Mouse (Mus musculus) forebrain, embryonic 16.5 days (tissue): ENCODE results near the gene Rnf123. TPM values are rescaled to one million over a fixed set of nuclear protein-coding genes. Genes with fewer than 3 reads are reported as not detected.

Experiments
- ATAC-seq: fragments of 200-750 bp; cut with Nextera tagmentation; 2 replicates; pipeline ENCODE4 v1.8.0; 2017; ENCODE audit warnings: mild to moderate bottlenecking, moderate library complexity
- H3K27ac ChIP-seq: fragments of 300-500 bp; sonication (generic); 2 replicates; pipeline ENCODE4 v1.5.1; 2014; ENCODE audit warnings: low read length, control low read depth
- H3K27me3 ChIP-seq: fragments of 300-500 bp; sonication (generic); replicated peaks from 2 replicates; pipeline ENCODE4 v1.6.1; 2014; ENCODE audit warnings: low read length; ENCODE audit not compliant: control insufficient read depth, insufficient read depth
- H3K36me3 ChIP-seq: fragments of 300-500 bp; sonication (generic); 2 replicates; pipeline ENCODE4 v1.6.1; 2014; ENCODE audit not compliant: control insufficient read depth, insufficient read depth
- H3K4me1 ChIP-seq: fragments of 300-500 bp; sonication (generic); replicated peaks from 2 replicates; pipeline ENCODE4 v1.6.1; 2014; ENCODE audit warnings: low read length; ENCODE audit not compliant: control insufficient read depth, insufficient read depth
- H3K4me2 ChIP-seq: fragments of 300-500 bp; sonication (generic); 2 replicates; pipeline ENCODE4 v1.6.1; 2014; ENCODE audit warnings: mild to moderate bottlenecking, low read length, control low read depth
- H3K4me3 ChIP-seq: fragments of 300-500 bp; sonication (generic); replicated peaks from 2 replicates; pipeline ENCODE4 v1.5.1; 2014; ENCODE audit warnings: mild to moderate bottlenecking, low read length, control low read depth
- H3K9ac ChIP-seq: fragments of 300-500 bp; sonication (generic); replicated peaks from 2 replicates; pipeline ENCODE4 v1.6.1; 2014; ENCODE audit warnings: low read depth, low read length, control low read depth
- H3K9me3 ChIP-seq: fragments of 300-500 bp; sonication (generic); 2 replicates; pipeline ENCODE4 v1.6.1; 2016; ENCODE audit warnings: low read length; ENCODE audit not compliant: control insufficient read depth
- WGBS: fragments of 180-500 bp; shearing (Covaris S2); extraction: QIAGEN DNeasy Blood & Tissue Kit; methylation state at CpG from one replicate; pipeline ENCODE4 v1.1.7; 2014; 5-methylcytosine and 5-hydroxymethylcytosine counted together
- polyA plus RNA-seq: library from polyadenylated mRNA; unstranded; fragments of >200 nt; fragmentation: Nextera tagmentation; extraction: Ambion mirVana; gene quantifications from 2 replicates; pipeline ENCODE4 v1.2.1, GENCODE M21; 2015

Rnf123 gene
- polyA plus RNA-seq, 1 experiment from 2014 or later: 53.1 TPM

DNA sequence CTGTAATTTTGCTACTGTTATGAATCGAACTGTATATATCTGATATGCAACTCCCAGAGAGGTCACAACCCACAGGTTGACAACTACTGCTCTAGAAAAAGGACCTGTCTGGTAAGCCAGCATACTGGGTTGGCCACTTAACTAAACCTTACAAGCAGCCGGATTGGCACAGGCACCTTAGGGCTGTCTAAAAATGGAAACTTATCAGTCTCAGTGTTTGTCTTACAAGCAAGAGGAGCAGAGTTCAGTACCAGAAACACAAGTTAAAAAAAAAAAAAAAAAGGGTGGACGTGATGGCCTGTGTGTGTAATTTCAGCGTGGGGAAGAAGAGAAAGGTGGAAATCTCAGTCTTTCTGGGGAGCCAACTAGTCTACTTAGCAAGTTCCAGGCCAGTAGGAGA is 11.3 kb downstream of the Rnf123 start:
- H3K9me3 ChIP-seq: no peaks in the 10 kb centered on the region

GRCm38 (mm10) chr9:108069529-108069928 is 13.6 kb downstream of the Rnf123 start:
- H3K4me2 ChIP-seq: no peak overlapping the region
- 93% methylated on average over 7 of the region's 7 CpGs for WGBS
- H3K4me1 ChIP-seq: no peaks in the 10 kb centered on the region
- H3K36me3 ChIP-seq: no peaks in the 10 kb centered on the region
- no peak overlapping the region for H3K9ac ChIP-seq
- H3K4me3 ChIP-seq: no peak overlapping the region
- H3K27ac ChIP-seq: no peak overlapping the region
- H3K27me3 ChIP-seq: no peaks in the 10 kb centered on the region
- ATAC-seq: no peak
- no peaks in the 10 kb centered on the region for H3K9me3 ChIP-seq

More for the DNA sequence above, 11.3 kb downstream of the Rnf123 start:
- Histone ChIP-seq H3K4me2 (no peak overlapping the region), H3K36me3 (no peaks in the 10 kb centered on the region), H3K9ac (no peak overlapping the region), H3K4me1 (no peaks in the 10 kb centered on the region), H3K4me3 (no peak overlapping the region), H3K27ac (no peak overlapping the region), H3K27me3 (no peaks in the 10 kb centered on the region)
- 90% methylated on average over 4 of the region's 4 CpGs for WGBS
- ATAC-seq: no peak

DNA sequence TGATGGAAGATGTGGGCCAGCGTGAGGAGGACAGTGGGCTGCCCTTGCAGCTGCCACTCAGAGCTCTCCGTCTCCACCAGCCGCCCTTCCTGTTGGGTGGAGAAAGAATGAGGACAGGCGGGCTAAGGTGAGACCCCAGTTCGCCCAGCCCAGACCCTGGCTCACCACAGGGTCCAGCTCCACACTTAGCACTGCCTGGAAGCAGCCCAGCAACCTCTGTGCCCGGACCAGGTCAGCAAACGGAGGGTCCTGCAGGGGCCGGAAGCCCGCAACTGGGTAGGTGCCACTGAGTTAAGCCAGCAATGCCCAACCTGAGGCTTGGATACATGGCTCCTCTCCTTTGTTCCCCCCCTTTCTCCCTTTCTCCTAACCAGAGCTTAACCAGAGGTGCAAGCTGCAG is 14.1 kb downstream of the Rnf123 start:
- no peak overlapping the region for H3K4me3 ChIP-seq
- WGBS: 95% methylated on average over 9 of the region's 9 CpGs
- no peak overlapping the region for H3K27ac ChIP-seq
- no peak overlapping the region for H3K4me2 ChIP-seq
- no peak for ATAC-seq
- no peak overlapping the region for H3K9ac ChIP-seq
- H3K9me3 ChIP-seq: no peaks in the 10 kb centered on the region
- H3K36me3 ChIP-seq: no peaks in the 10 kb centered on the region
- H3K27me3 ChIP-seq: no peaks in the 10 kb centered on the region
- no peaks in the 10 kb centered on the region for H3K4me1 ChIP-seq

GRCm38 (mm10) chr9:108067900-108068299 is 15.2 kb downstream of the Rnf123 start:
- no peaks in the 10 kb centered on the region for H3K9me3 ChIP-seq
- H3K4me1 ChIP-seq: no peaks in the 10 kb centered on the region
- H3K4me3 ChIP-seq: no peak overlapping the region
- 17% methylated on average over 8 of the region's 8 CpGs for whole genome bisulfite sequencing
- H3K9ac ChIP-seq: no peak overlapping the region
- peak; percentile 44; the same call in 1 of the 2 replicates for ATAC-seq
- no peak overlapping the region for H3K4me2 ChIP-seq
- no peaks in the 10 kb centered on the region for H3K36me3 ChIP-seq
- H3K27me3 ChIP-seq: no peaks in the 10 kb centered on the region
- no peak overlapping the region for H3K27ac ChIP-seq

DNA sequence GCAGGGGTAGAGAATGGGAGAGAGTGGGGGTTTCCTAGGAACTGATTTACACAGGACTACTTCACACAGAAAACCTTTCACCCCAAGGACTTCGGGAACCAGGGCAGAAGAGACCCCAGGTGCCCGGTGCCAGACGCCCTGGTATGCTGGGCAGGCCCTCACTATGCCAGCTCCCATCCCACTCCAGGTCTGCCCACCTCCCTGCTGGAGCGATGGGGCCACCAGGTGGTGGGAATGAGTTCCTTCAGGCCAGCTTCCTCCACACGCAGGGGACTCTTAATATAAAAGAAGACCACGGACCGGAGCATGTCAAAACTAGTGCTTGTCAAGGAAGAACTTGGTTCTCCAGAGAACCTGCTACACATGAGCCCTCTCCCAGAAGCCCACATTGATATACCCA is 15.9 kb downstream of the Rnf123 start:
- Histone ChIP-seq H3K9me3 (no peaks in the 10 kb centered on the region), H3K4me3 (no peak overlapping the region), H3K27ac (no peak overlapping the region), H3K4me1 (no peaks in the 10 kb centered on the region), H3K9ac (no peak overlapping the region), H3K36me3 (no peaks in the 10 kb centered on the region), H3K4me2 (no peak overlapping the region), H3K27me3 (no peaks in the 10 kb centered on the region)
- ATAC-seq: no peak
- 77% methylated on average over 7 of the region's 7 CpGs for WGBS

- Histone ChIP-seq H3K4me3 (no peak overlapping the region), H3K9ac (no peak overlapping the region), H3K27ac (no peak overlapping the region), H3K4me1 (no peaks in the 10 kb centered on the region), H3K36me3 (no peaks in the 10 kb centered on the region), H3K9me3 (no peaks in the 10 kb centered on the region), H3K4me2 (no peak overlapping the region), H3K27me3 (no peaks in the 10 kb centered on the region)
- peak; percentile 50; the same call in 1 of the 2 replicates for ATAC-seq
- 50% methylated on average over 5 of the region's 5 CpGs for WGBS
Measured at GRCm38 (mm10) chr9:108065491-108066011, 17.6 kb downstream of the Rnf123 start.

DNA sequence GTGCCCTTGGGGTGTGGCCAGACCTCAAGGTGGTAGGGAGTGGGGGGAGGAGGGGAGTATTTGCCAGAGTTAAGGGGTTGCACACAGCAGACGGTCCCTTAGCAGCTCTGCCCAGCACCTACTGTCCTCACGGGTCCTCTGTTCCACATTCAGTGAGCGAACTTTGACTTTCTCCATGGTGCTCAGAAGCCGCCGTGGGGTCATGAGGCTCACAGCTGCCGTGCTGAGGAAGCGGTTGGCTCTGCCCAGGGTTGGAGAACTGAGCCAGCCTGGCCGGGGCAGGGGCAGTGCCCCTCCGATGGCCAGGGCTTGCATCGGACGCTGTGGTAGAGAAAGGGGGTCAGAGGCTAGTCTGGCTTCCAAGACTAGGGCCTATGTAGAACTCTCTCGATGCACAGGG is 19.8 kb downstream of the Rnf123 start:
- no peak for ATAC-seq
- Histone ChIP-seq H3K36me3 (peaks cover 5% of the 10 kb centered on the region; the same call in 1 of the 2 replicates), H3K9me3 (no peaks in the 10 kb centered on the region), H3K4me3 (no peak overlapping the region), H3K4me2 (no peak overlapping the region), H3K27me3 (no peaks in the 10 kb centered on the region), H3K9ac (no peak overlapping the region), H3K27ac (no peak overlapping the region), H3K4me1 (no peaks in the 10 kb centered on the region)
- WGBS: 90% methylated on average over 12 of the region's 12 CpGs

DNA sequence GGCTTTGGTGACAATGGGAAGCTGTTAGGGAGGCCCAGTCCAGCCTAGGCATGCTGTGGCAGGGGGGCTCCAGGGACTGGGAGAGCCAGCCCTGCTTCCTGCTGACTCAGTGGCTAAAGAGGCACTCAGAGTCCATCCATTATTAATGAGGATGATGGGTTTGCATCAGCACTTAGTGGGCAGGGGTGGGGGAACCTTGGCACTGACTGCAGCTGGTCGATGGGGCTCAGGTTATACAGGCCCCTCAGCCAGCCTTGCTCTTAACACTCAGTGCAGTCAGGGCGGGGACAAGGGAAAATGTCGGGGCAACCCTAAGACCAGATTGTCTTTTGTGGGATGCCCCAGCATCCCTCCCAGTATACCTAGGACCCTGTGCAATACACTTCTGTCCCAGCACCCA is 21.0 kb downstream of the Rnf123 start:
- peaks cover 7% of the 10 kb centered on the region for H3K36me3 ChIP-seq
- 91% methylated on average over 3 of the region's 3 CpGs for WGBS

GRCm38 (mm10) chr9:108058291-108058690 is 24.9 kb downstream of the Rnf123 start:
- ATAC-seq: no peak
- H3K4me1 ChIP-seq: no peaks in the 10 kb centered on the region
- 93% methylated on average over 9 of the region's 9 CpGs for WGBS
- no peak overlapping the region for H3K27ac ChIP-seq
- H3K4me2 ChIP-seq: no peak overlapping the region
- H3K4me3 ChIP-seq: no peak overlapping the region
- H3K27me3 ChIP-seq: no peaks in the 10 kb centered on the region
- H3K36me3 ChIP-seq: peaks cover 14% of the 10 kb centered on the region
- no peak overlapping the region for H3K9ac ChIP-seq
- H3K9me3 ChIP-seq: no peaks in the 10 kb centered on the region

More for the DNA sequence above, 21.0 kb downstream of the Rnf123 start:
- Histone ChIP-seq H3K27ac (no peak overlapping the region), H3K9ac (no peak overlapping the region), H3K27me3 (no peaks in the 10 kb centered on the region), H3K4me3 (no peak overlapping the region), H3K9me3 (no peaks in the 10 kb centered on the region), H3K4me1 (no peaks in the 10 kb centered on the region), H3K4me2 (no peak overlapping the region)
- ATAC-seq: no peak

GRCm38 (mm10) chr9:108057262-108057562 is 25.9 kb downstream of the Rnf123 start:
- H3K9me3 ChIP-seq: no peaks in the 10 kb centered on the region
- peaks cover 3% of the 10 kb centered on the region; the same call in 1 of the 2 replicates for H3K4me1 ChIP-seq
- H3K4me2 ChIP-seq: no peak overlapping the region
- no peak overlapping the region for H3K9ac ChIP-seq
- WGBS: 92% methylated on average over 5 of the region's 5 CpGs
- H3K4me3 ChIP-seq: no peak overlapping the region
- H3K27me3 ChIP-seq: no peaks in the 10 kb centered on the region
- ATAC-seq: no peak
- H3K27ac ChIP-seq: no peak overlapping the region
- peaks cover 14% of the 10 kb centered on the region for H3K36me3 ChIP-seq
